Mouse (Mus musculus) limb, embryonic 14.5 days (tissue): ENCODE measurements at regions not wholly inside any gene's neighbourhood (a gene's known extent, or its start where the extent isn't known, plus 50 kb on each side); places are given as distances from the start of the nearest gene placed in this dataset.

Experiments
- ATAC-seq: fragments of 200-750 bp; cut with Nextera tagmentation; 2 replicates; pipeline ENCODE4 v1.8.0; 2017; ENCODE audit warnings: low read depth, moderate number of reproducible peaks, moderate TSS enrichment; ENCODE audit not compliant: low FRiP score
- DNase-seq: peaks from one replicate; pipeline ENCODE4 v3.0.0-alpha.2; 2015; ENCODE audit warnings: low spot score
- H3K27ac ChIP-seq: fragments of 300-500 bp; sonication (generic); replicated peaks from 2 replicates; pipeline ENCODE4 v1.5.1; 2014; ENCODE audit warnings: low read depth, mild to moderate bottlenecking, low read length, moderate library complexity, mixed read lengths
- H3K27me3 ChIP-seq: fragments of 300-500 bp; sonication (generic); 2 replicates; pipeline ENCODE4 v1.6.1; 2014; ENCODE audit warnings: low read length, mixed read lengths; ENCODE audit not compliant: control insufficient read depth, insufficient read depth
- H3K36me3 ChIP-seq: fragments of 300-500 bp; sonication (generic); 2 replicates; pipeline ENCODE4 v1.6.1; 2014; ENCODE audit warnings: mild to moderate bottlenecking, low read length, moderate library complexity, mixed read lengths; ENCODE audit not compliant: control insufficient read depth, insufficient read depth
- H3K4me1 ChIP-seq: fragments of 300-500 bp; sonication (generic); 2 replicates; pipeline ENCODE4 v1.6.1; 2014; ENCODE audit warnings: antibody characterized with exemption, low read length, mixed read lengths; ENCODE audit not compliant: control insufficient read depth, insufficient read depth
- H3K4me2 ChIP-seq: fragments of 300-500 bp; sonication (generic); replicated peaks from 2 replicates; pipeline ENCODE4 v1.6.1; 2014; ENCODE audit warnings: low read depth, mild to moderate bottlenecking, low read length, moderate library complexity; ENCODE audit not compliant: severe bottlenecking
- H3K4me3 ChIP-seq: fragments of 300-500 bp; sonication (generic); replicated peaks from 2 replicates; pipeline ENCODE4 v1.5.1; 2014; ENCODE audit warnings: low read length
- H3K9ac ChIP-seq: fragments of 300-500 bp; sonication (generic); 2 replicates; pipeline ENCODE4 v1.6.1; 2014; ENCODE audit warnings: mild to moderate bottlenecking, low read depth, low read length, moderate library complexity; ENCODE audit not compliant: severe bottlenecking
- H3K9me3 ChIP-seq: fragments of 300-500 bp; sonication (generic); 2 replicates; pipeline ENCODE4 v1.6.1; 2016; ENCODE audit warnings: low read length; ENCODE audit not compliant: control insufficient read depth
- POLR2A ChIP-seq: fragments of 200-500 bp; IDR thresholded peaks from 2 replicates; pipeline ENCODE4 v1.8.0; 2012; ENCODE audit warnings: inconsistent platforms, mild to moderate bottlenecking, moderate library complexity, borderline replicate concordance; ENCODE audit not compliant: insufficient read depth, insufficient read length; ENCODE audit errors: extremely low read depth
- WGBS: fragments of 180-500 bp; shearing (Covaris S2); extraction: QIAGEN DNeasy Blood & Tissue Kit; methylation state at CpG from one replicate; pipeline ENCODE4 v1.1.7; 2014; 5-methylcytosine and 5-hydroxymethylcytosine counted together

DNA sequence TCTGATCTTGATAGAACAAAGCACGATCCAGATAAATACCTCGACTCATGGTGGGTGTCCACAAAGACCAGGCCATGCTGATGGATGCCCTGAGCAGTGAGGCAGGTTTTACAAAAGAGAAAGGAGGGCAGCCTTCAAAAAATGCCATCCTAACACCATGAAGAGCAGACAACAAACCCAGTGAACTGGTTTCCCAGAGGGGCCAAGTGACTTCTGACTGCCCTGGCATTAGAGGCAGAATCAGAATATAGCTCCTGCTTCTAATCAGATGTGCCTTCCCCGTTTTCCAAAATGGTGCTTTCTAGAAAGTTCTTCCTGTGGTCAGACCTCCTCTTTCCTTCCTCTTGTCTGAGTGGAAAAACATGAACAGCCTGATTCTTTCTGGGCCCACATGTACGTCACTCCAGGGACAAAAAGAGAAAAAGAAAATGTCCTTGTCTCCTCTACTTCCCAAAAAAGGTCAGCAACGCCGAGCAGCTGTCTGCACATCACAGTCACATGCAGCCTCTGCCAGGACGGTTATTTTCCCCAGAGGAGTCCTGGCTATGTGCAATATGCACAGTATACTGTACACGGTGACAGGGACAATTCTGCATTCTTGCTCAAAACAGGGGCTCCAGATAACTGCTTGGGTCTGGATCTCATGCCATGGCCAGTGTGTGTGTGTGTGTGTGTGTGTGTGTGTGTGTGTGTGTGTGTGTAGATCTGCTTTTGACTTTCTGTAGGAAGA is 94.9 kb upstream of the Gm4791 start:
- Histone ChIP-seq H3K27ac (no peak overlapping the region), H3K36me3 (no peaks in the 10 kb centered on the region), H3K4me1 (0 out of 2 replicates have a peak, but pooled peaks cover 2% of the 10 kb centered on the region), H3K9me3 (no peaks in the 10 kb centered on the region), H3K9ac (no peak overlapping the region), H3K4me3 (no peak overlapping the region), H3K27me3 (no peaks in the 10 kb centered on the region), H3K4me2 (no peak overlapping the region)
- WGBS, result 59% methylated on average over 8 of the region's 8 CpGs
- no peak for DNase-seq
- ATAC-seq, result no peak
- no peak for TF ChIP-seq POLR2A

GRCm38 (mm10) chr9:46899283-46899682 is 99.3 kb upstream of the Gm4791 start:
- Histone ChIP-seq H3K9me3 (no peaks in the 10 kb centered on the region), H3K4me2 (no peak overlapping the region), H3K4me3 (no peak overlapping the region), H3K4me1 (0 out of 2 replicates have a peak, but pooled peaks cover 2% of the 10 kb centered on the region), H3K9ac (no peak overlapping the region), H3K36me3 (no peaks in the 10 kb centered on the region), H3K27ac (no peak overlapping the region), H3K27me3 (no peaks in the 10 kb centered on the region)
- DNase-seq (no peak), ATAC-seq (no peak)
- TF ChIP-seq POLR2A, result no peak
- WGBS, result 53% methylated on average over 2 of the region's 2 CpGs

- DNase-seq (no peak), ATAC-seq (no peak)
- 74% methylated on average over 3 of the region's 3 CpGs for WGBS
- no peaks in the 10 kb centered on the region for H3K9me3 ChIP-seq
- no peak overlapping the region for H3K9ac ChIP-seq
- H3K4me3 ChIP-seq, result no peak overlapping the region
- H3K4me2 ChIP-seq, result no peak overlapping the region
- no peak for TF ChIP-seq POLR2A
- H3K27ac ChIP-seq, result no peak overlapping the region
- 0 out of 2 replicates have a peak, but pooled peaks cover 2% of the 10 kb centered on the region for H3K4me1 ChIP-seq
- no peaks in the 10 kb centered on the region for H3K36me3 ChIP-seq
- H3K27me3 ChIP-seq, result no peaks in the 10 kb centered on the region
Measured at GRCm38 (mm10) chr9:46898120-46898519, 100.4 kb upstream of the Gm4791 start.

- DNase-seq (no peak), ATAC-seq (no peak)
- H3K27ac ChIP-seq, result no peak overlapping the region
- no peaks in the 10 kb centered on the region for H3K27me3 ChIP-seq
- no peak for TF ChIP-seq POLR2A
- WGBS, result 57% methylated on average over 1 of the region's 1 CpGs
- H3K9ac ChIP-seq, result no peak overlapping the region
- no peaks in the 10 kb centered on the region for H3K9me3 ChIP-seq
- no peak overlapping the region for H3K4me3 ChIP-seq
- H3K4me1 ChIP-seq, result no peaks in the 10 kb centered on the region
- no peak overlapping the region for H3K4me2 ChIP-seq
- H3K36me3 ChIP-seq, result no peaks in the 10 kb centered on the region
Measured at GRCm38 (mm10) chr9:46891829-46892228, 106.7 kb upstream of the Gm4791 start.

GRCm38 (mm10) chr9:46889933-46890662 is 108.4 kb upstream of the Gm4791 start:
- no peak overlapping the region for H3K9ac ChIP-seq
- no peak overlapping the region for H3K27ac ChIP-seq
- no peaks in the 10 kb centered on the region for H3K27me3 ChIP-seq
- DNase-seq, result no peak
- H3K9me3 ChIP-seq, result no peaks in the 10 kb centered on the region
- TF ChIP-seq POLR2A, result no peak
- ATAC-seq, result no peak
- no peak overlapping the region for H3K4me2 ChIP-seq
- WGBS, result 77% methylated on average over 4 of the region's 4 CpGs
- no peak overlapping the region for H3K4me3 ChIP-seq
- H3K36me3 ChIP-seq, result no peaks in the 10 kb centered on the region
- H3K4me1 ChIP-seq, result no peaks in the 10 kb centered on the region
